Mouse (Mus musculus) embryonic fibroblast, embryonic 13.5 days (primary cell): Measurements from ENCODE around the gene Flywch1.

Source experiments
- CTCF ChIP-seq: IDR thresholded peaks from 2 replicates; pipeline ENCODE4 v1.5.1; 2011; ENCODE audit warnings: mild to moderate bottlenecking, control low read depth, low read length, moderate library complexity, borderline replicate concordance; ENCODE audit not compliant: insufficient read depth
- POLR2A ChIP-seq: IDR thresholded peaks from 2 replicates; pipeline ENCODE4 v1.6.1; 2011; ENCODE audit warnings: low read depth, mild to moderate bottlenecking, control low read depth, low read length, moderate library complexity

- TF ChIP-seq CTCF: no peak
- TF ChIP-seq POLR2A: no peak
Observed at GRCm38 (mm10) chr17:23804426-23805085, 33.2 kb upstream of the Flywch1 start.
